Mouse (Mus musculus) NIH3T3 (cell line): ENCODE measurements around the gene Nup93.

ENCODE experiments used
- DNase-seq: peaks from one replicate; pipeline ENCODE4 v3.0.0-alpha.2; 2012; ENCODE audit warnings: low read depth

Gene Nup93

GRCm38 (mm10) chr8:94268359-94268890 is 54.1 kb downstream of the Nup93 start:
- DNase-seq: peak; percentile 22

GRCm38 (mm10) chr8:94270309-94270708 is 55.9 kb downstream of the Nup93 start:
- DNase-seq: no peak

GRCm38 (mm10) chr8:94271102-94271501 is 56.7 kb downstream of the Nup93 start:
- peak; percentile 65 for DNase-seq

- DNase-seq: no peak
Measured at GRCm38 (mm10) chr8:94272612-94273011, 58.2 kb downstream of the Nup93 start.

GRCm38 (mm10) chr8:94273289-94273850 is 59.0 kb downstream of the Nup93 start:
- no peak for DNase-seq

- DNase-seq: no peak
Measured at GRCm38 (mm10) chr8:94274030-94274429, 59.7 kb downstream of the Nup93 start.

- no peak for DNase-seq
Measured at GRCm38 (mm10) chr8:94278295-94278694, 63.9 kb downstream of the Nup93 start.

- no peak for DNase-seq
Measured at GRCm38 (mm10) chr8:94280001-94280613, 65.7 kb downstream of the Nup93 start.

GRCm38 (mm10) chr8:94282453-94282985 is 68.2 kb downstream of the Nup93 start:
- DNase-seq: no peak

GRCm38 (mm10) chr8:94284204-94284603 is 69.8 kb downstream of the Nup93 start:
- no peak for DNase-seq

- peak; percentile 76 for DNase-seq
Measured at GRCm38 (mm10) chr8:94290606-94291005, 76.2 kb downstream of the Nup93 start.

- DNase-seq: no peak
Measured at GRCm38 (mm10) chr8:94292072-94292471, 77.7 kb downstream of the Nup93 start.

- no peak for DNase-seq
Measured at GRCm38 (mm10) chr8:94292626-94293025, 78.3 kb downstream of the Nup93 start.

- DNase-seq: no peak
Measured at GRCm38 (mm10) chr8:94295687-94296086, 81.3 kb downstream of the Nup93 start.

GRCm38 (mm10) chr8:94296312-94296991 is 82.1 kb downstream of the Nup93 start:
- DNase-seq: no peak

GRCm38 (mm10) chr8:94297101-94297500 is 82.7 kb downstream of the Nup93 start:
- DNase-seq: no peak

- DNase-seq: no peak
Measured at GRCm38 (mm10) chr8:94300809-94301208, 86.4 kb downstream of the Nup93 start.

- DNase-seq: no peak
Measured at GRCm38 (mm10) chr8:94304412-94304811, 90.0 kb downstream of the Nup93 start.

- no peak for DNase-seq
Measured at GRCm38 (mm10) chr8:94306989-94307513, 92.7 kb downstream of the Nup93 start.

GRCm38 (mm10) chr8:94307652-94308051 is 93.3 kb downstream of the Nup93 start:
- no peak for DNase-seq

GRCm38 (mm10) chr8:94314069-94314468 is 99.7 kb downstream of the Nup93 start:
- DNase-seq: no peak

GRCm38 (mm10) chr8:94317249-94317648 is 102.9 kb downstream of the Nup93 start:
- DNase-seq: peak; percentile 32

- DNase-seq: no peak
Measured at GRCm38 (mm10) chr8:94317691-94318090, 103.3 kb downstream of the Nup93 start.
